Mouse (Mus musculus): ENCODE results near the gene Atf6b.

Atf6b gene

DNA sequence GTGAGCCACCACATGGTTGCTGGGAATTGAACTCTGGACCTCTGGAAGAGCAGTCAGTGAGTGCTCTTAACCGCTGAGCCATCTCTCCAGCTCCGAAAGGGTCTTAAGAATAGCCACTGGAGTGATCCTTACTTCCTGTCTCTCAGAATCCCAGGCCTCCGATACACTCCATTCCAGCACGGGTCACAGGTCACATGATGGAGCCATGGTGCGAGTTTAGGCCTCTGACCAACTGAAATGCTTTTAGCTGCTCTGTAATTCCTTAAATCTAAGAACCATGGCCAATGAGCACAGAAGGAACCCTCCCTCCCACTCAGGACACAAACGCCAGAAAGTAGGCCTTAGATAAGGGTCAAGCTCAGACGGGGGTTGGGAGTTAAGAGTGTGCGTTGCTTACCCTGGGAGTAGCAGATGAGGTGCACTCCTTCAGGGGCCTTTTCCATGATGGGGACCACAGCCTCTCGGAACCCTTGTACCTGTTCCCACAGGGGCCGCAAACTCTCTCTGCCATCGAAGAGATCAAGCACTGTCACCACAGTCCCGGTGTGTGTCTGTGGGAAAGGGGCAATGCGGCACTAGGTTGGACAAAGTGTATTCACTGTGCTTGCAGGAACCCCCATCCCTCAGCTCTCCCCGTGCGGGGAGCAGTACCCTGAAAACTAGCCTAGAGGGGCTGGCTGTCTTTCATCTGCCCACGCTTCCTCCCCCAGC, 20.7 kb upstream of the Atf6b start:
- in situ Hi-C loops (cut with MboI, MseI): no loop called here

DNA sequence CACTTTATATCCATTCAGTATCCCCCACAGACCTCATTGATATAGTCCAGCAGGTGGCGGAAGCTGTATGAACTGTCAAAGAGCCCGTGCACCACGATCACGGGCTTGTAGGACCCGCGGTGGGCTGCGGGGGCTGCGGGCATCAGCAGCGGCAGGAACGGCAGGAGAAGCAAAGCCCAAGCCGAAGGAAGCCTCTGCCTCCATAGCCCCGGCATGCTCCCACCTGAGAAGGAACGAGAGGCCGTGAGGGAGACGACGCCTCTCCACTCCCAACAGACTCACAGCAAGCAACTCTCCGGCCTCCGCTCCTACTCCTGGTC, 20.2 kb upstream of the Atf6b start:
- in situ Hi-C loops (cut with MboI, MseI): no loop called here

DNA sequence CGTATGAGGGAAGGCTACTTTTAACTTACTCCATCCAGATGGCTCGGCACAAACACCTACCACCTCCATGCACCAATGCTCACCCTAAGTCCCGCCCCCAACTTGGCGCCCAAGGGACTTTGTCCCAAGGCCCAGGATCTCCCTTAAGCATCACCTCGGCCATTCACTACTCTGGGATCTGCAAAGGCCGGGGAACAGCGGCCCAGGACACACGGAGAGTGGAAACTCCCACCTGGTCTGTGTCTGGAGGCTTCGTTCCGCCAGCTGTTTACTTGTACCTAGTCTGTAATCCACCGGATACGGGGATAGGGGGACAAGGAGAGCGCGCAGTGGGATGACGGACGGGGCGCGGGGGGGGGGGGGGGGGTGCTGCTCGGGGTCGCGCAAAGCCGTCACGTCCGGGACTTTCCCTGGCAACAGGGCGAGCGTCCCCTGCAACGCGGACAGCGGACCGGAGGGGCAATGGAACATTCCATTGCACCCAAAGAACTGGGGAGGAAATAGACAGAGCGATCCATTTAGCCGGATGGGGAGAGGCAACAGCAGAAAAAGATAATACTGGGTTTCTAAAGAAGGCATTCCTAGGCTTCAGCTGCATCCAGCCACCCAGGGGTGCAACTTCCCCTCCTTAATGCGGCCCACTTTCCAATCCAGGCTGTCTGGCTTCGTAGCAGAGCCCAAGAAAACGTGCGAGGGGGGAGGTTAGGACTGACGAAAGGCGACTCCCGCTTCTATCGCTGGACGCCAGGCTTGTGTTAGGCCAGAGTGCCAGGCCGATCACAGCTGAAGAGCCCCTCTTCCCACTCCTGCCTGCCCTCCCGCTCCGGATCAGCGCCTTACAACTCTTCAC, 19.6 kb upstream of the Atf6b start:
- in situ Hi-C loops (cut with MboI, MseI): no loop called here

DNA sequence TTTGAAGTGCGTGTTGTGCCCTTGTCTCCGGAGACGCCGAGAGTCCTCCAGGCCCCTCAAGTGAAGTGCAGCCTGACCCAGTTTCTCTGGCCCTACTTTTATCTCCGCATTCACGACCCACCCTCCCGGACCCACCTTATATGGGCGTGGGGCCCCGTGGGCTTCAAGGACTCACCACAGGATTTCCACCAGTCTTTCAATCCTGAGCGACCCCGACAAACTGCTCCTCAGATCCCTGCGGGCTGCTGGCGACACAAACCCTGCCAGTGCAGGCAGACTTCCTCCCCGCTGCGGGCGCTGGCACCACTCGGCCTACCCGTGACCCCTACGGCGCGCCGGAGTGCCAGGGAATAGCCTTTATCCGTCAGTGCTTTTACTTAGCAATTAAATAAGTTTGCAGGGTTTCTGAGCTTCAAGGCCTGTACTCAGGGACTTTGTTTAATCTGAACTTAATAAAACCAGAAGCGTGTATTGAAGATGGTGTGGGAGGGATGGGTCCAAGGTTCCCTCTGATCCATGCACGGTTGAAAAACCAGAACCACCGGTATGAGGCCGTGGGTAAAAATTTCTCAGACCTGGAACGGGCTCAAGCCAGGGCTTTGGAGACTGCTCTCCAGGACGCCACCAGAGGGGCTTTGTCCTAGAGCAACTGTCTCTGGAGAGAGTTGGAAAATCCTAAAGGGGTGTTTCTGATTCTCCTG, 18.9 kb upstream of the Atf6b start, which contains the start of gene Ppt2:
Gene Ppt2, minus strand, starts transcription at position 568 of the 701 bp plus-strand sequence.
- in situ Hi-C loops (cut with MboI, MseI): no loop called here

DNA sequence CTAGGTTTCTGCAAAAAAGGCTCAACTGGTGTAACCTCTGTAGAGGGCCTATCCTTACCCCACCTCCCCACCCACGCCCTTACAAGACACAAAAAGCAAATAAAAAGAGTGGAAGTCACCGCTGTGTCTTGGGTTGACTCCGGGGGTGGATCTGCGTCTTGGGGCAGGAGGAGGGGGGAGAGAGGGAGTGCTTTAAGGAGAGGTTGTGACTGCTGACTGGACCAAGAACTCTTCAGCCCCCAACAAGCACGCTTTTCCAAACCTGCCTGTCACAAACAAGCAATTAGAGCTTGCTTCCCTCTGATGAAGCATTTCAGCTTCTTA, 18.3 kb upstream of the Atf6b start:
- in situ Hi-C loops (cut with MboI, MseI): no loop called here

DNA sequence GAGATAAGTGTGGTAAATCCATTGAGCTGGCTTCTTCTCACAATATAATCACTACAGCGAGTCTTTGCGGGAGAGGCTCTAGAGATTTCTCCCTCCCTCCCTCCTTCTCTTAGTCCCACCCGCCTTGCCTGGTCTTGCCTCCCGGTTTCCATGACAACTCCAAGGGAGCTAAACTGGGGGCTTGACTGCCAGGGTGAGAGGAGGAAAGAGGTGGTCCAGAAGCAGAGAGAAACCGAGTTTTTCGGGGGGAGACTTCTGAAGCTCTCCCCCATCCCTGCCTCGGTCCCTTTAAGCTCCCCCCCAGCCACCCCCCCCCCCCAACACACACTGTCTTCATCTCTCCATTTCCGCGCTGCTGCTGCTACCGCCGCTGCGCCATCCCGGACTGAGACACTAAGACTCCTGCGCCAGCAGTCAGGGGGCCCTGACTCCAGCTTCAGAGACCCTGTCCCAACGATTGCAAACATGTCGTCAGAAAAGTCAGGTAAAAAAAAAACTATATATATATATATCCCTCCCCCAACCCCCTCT, 17.7 kb upstream of the Atf6b start, which contains the start of gene Prrt1:
Gene Prrt1, plus strand, starts transcription at position 313 of the 531 bp plus-strand sequence.
- in situ Hi-C loops (cut with MboI, MseI): no loop called here

DNA sequence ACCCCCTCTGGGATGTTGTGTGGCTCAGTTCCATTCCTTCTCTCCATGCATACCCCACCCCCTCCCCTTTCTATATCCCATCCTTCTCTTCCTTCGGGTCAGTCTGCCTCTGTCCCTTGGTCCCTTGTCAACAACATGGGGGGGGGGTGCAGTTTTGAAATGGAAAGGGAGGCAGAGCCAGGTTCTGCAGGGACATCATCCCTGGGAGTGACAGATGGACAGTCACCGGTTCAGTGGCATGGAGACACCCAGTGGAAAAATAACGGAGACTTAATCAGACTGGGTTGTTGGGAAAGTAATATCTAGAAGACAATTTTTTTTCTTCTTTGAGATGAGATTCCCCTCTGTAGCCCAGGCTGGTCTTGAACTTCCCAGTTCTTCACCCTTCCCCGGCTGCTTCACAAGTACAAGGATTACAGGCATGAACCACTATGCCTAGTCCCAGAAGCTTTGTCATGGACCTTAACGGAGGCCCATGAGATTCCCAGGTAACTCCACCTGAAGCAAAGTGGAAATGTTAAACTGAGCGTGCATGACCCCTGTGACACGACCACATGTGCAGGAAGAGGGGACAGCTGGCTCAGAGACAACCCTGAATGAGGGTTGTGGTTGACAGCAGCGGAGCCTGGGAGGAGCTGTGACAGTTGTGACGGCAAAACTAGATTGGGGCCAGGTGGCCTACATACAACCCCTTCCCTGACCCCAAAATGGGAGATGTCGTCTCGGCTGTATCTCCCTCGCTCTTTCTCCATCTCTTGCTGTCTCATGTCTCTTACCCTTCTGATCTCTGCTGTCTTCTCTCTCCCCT, 16.9 kb upstream of the Atf6b start:
- in situ Hi-C loops (cut with MboI, MseI): no loop called here

DNA sequence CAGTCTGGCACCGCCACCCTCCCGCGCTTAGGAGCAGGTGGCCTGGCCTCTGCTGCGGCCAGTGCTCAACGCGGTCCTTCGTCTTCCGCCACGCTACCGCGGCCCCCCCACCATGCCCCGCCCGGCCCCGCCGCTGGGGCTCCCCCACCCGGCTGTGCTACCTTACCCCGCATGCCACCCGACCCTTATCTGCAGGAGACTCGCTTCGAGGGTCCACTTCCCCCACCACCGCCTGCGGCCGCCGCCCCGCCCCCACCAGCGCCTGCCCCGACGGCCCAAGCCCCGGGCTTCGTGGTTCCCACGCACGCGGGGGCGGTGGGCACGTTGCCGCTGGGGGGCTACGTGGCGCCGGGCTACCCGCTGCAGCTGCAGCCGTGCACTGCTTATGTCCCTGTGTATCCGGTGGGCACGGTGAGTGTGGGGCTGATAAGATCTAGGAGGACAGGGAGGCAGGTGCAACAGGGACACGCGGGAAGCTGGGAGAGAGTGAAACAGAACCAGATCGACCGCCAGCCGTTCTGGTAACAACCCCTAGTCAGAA, 16.1 kb upstream of the Atf6b start:
- in situ Hi-C loops (cut with MboI, MseI): no loop called here

DNA sequence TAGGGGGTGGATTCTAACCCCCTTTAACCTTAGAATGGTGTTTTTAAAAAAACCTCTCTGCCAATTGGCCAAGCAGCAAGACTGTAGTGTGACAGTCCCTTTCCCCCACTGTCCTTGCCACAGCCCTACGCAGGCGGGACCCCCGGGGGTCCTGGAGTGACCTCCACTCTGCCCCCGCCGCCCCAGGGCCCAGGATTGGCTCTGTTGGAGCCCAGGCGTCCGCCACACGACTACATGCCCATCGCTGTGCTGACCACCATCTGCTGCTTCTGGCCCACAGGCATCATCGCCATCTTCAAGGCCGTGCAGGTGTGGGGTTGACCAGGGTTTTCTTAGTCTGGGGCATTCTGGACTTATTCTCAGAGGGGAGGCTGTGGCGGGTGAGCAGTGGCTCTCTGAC, 15.3 kb upstream of the Atf6b start:
- in situ Hi-C loops (cut with MboI, MseI): no loop called here

DNA sequence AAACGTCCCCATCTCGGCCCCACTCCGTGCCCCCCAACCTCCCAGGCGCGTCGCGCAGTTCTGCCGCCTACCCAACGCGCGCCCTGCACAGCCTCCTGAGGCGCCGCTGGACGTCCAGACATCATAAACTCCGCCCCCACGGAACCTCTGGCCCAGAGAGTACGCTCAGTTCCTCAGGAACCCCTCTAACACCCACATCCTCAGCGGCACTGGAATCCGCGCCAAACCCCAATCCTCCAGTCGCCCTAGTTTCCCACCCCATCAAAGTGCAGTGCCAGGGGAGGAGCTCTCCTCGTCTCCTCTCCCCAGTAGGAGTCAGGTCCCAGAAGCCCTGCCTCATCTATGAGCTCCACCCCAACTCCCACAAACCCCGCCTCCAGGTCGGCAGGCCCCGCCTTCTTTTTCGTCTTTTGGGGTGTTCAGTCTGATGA, 14.7 kb upstream of the Atf6b start:
- in situ Hi-C loops (cut with MboI, MseI): no loop called here

DNA sequence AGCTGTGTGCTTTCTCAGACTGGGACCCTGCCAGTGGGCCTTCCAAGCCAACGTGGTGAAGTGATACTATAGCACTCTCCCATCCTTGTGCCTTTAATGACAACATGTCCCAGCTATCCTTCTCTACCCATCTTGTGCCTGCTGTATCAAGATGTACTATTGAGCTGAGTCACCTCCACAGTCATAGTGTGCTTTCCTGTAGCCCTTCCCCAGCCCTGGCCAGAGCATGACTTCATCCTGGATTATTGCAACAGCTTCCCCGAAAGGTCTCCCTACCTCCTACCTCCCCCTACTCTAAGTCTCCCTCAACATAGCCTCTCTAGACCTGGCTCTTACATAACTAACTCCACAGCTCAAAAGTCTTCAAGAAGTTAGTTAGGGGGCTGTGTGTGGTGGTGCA, 11.3 kb upstream of the Atf6b start:
- in situ Hi-C loops (cut with MboI, MseI): no loop called here

DNA sequence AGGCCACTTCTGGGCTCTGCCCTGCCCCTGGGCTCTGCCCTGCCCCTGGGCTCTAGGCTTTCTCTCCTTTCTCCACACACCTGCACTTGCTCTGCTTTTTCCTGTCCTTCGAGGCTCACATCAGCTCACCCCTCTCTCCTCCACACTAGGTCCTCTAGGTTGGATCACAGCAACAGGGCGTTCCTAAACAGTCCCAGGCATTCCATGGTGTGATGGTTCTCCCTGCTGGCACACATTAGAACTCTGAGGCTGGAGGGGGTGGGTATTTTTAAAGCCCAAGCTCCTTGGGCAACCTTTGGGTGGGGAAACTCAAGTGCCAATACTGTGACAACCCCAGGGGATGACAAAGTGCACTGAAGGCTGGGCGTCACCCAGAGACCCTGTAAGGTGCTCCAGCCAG, 9.5 kb upstream of the Atf6b start:
- in situ Hi-C loops (cut with MboI, MseI): no loop called here

DNA sequence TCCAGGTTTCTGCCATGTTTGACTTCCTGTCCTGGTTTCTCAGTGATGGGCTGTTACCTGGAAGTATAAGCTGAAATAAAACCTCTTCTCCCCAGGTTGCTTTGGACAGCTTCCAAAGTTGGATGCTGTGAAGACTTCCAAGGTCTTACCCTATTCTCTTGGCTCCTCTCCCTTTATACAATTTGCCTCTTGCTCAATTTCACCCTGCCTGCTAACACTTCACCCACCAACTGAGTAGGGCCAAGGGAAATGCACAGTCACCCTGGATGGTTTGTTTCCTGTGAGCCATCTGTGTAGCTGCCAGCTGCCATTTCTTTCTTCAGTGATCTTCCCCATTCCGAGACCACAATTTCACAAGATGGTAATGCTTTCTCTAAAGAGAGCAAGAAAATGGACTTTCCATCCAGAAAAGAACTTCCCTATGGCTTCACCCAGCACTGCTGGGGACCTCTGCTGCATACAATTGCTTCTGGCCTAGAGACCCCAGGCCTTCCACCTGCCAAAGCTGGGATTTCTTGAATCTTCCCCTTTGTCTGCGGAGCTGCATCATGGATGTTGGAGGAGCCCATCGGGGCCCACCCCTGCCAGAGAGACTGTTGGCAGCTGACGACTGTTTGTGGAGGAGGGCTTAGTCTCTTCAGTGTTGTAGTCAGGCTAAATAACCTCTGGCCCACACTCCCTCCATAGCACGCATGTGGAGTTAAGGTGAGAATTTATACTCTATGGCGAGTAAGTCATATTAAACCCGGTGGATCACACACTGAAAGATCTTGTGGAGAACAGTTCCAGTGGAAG, 7.3 kb upstream of the Atf6b start:
- in situ Hi-C loops (cut with MboI, MseI): loop anchor here (10.0 kb wide), 1 partner anchor 605 kb away; the partner anchor contains the start of genes Col11a2, Rxrb and Slc39a7

DNA sequence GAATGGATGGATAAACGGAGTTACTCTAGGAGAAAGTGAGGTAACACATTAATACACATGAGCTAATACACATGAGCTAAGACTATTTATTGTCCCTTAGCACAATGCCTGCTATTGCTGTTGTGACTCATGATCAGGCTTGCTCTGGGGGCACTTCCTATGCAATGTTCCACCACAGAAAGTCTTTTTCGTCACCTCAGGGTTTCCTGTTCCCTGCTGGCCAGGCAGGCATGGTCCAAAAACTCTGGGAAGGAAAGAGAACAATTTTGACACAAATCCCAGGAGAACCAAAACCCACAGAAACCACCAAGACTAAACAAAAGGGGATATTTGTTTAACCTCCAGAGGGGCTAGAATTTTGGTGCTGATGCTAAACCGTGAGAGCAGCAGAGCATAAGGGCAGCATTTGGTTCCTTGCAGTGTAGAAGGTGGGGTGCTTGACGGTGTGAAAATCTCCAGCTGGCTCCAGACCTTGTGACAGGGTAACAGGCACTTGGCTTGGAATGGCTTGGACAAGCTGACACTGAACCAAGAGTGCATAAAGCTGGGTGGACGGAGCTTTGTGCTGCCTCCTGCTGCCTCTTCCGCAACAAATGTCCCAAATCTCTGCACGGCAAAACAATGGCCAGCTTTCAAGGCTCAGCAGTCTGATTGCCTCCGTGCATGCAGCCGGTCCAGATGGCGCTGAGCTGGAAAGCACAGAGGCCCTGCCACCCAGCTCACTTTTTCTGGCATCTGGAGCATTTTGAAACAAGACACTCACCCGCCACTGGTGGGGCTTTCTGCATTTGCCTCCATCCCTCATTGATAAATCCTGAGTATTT, 6.0 kb upstream of the Atf6b start:
- in situ Hi-C loops (cut with MboI, MseI): loop anchor here (10.0 kb wide), 1 partner anchor 606 kb away; the partner anchor contains the start of genes Col11a2, Rxrb and Slc39a7

DNA sequence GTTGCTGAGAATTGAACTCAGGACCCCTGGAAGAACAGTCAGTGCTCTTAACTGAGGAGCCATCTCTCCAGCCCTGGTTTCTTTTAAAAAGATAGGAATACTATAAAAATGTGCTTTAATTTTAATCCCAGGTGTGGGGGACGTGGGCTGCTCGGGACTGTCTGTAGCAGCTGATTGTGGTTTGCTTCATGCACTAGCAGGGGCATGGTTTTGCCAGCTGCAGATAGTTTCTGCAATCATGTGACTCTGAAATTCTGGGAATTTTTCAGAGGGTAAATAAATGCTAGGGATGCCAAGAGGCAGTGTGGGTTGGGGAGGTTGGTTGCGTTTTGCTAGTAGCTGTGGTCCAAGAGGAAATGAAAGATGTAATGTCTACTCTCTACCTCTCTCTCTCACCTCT, 5.0 kb upstream of the Atf6b start:
- in situ Hi-C loops (cut with MboI, MseI): loop anchor here (10.0 kb wide), 1 partner anchor 607 kb away; the partner anchor contains the start of genes Col11a2, Rxrb and Slc39a7

DNA sequence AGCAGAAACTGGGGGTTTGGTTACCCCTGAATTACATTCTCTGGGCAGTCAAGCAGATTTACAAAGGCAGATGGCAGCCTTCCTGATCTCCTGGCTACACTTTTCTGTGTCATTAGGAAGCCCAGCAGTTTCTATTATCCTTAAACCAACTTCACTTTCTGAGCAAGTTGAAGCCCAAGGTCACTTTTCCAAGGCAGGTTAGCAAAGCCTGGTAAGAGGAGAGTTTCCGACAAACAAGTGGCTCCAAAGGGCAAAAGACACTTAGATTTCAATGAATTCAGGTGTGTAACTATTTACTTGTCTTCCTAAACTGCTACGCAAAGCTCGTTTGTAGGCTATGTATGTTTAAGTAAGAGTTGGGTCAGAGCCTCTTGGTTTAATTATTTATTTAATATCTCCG, 3.6 kb upstream of the Atf6b start:
- in situ Hi-C loops (cut with MboI, MseI): loop anchor here (10.0 kb wide), 1 partner anchor 609 kb away; the partner anchor contains the start of genes Col11a2, Rxrb and Slc39a7

DNA sequence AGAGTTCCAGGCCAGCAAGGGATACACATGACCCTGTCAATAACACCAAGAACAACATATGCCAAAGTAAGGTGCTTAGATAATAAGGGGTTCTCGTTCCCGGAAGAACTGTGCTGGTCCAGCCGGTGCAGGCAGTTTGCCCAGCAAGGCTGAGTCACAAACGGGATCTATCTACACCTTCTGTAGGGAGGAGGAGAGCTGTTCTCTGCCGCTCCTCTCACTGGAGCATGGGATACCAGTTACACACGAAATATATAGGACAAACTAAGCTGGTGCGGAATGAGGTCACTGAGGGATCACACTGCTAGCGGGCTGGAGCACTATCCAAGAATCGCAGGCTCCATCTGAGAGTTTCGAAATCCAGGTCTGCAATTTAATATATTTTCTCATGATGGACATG, 3.0 kb upstream of the Atf6b start:
- in situ Hi-C loops (cut with MboI, MseI): loop anchor here (10.0 kb wide), 1 partner anchor 609 kb away; the partner anchor contains the start of genes Col11a2, Rxrb and Slc39a7

DNA sequence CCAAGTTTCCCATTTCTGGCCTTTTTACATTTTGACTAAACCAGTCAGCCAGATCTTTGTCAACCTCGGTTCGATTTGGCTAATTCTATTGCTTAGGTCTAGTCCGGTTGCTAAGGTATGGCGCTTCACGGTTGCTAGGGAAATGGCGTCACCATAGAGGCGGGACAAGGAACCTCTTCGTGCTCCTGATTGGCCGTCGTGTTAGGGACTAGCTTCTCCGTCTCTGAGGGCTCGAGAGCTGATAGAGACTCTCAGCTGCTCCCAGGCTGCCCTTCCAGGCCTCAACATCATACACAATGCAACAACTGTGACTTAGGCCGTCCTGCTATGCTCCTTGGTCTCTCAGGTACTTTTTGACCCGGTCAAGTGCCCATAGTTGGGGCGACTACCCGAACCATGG, 2.3 kb upstream of the Atf6b start, which contains the start of gene Fkbpl:
Gene Fkbpl, plus strand, starts transcription at position 157 of the 400 bp plus-strand sequence.
- in situ Hi-C loops (cut with MboI, MseI): loop anchor here (10.0 kb wide), 1 partner anchor 610 kb away; the partner anchor contains the start of genes Col11a2, Rxrb and Slc39a7

Data from regulatory T cell (primary cell).